Mouse (Mus musculus): ENCODE results near the gene Atp1a4. TPM values are rescaled to one million over a fixed set of nuclear protein-coding genes. Genes with fewer than 3 reads are reported as not detected.

Gene Atp1a4
- polyA plus RNA-seq, 1 experiment from 2014 or later = not detected

- ATAC-seq (ENCODE audit: insufficient number of reproducible peaks, insufficient read depth, low FRiP score, low TSS enrichment, low read depth) = no peak
- Histone ChIP-seq H3K27ac (peak overlapping the region; percentile 68), H3K4me3 (no peak overlapping the region), H3K4me2 (peak overlapping the region; percentile 26), H3K36me3 (peaks cover 35% of the 10 kb centered on the region), H3K9me3 (no peaks in the 10 kb centered on the region), H3K27me3 (no peaks in the 10 kb centered on the region), H3K9ac (0 out of 2 replicates have a peak overlapping the region, but pooled peaks have one; percentile 40), H3K4me1 (peaks cover 71% of the 10 kb centered on the region)
- WGBS = 28% methylated on average over 14 of the region's 14 CpGs
These were observed 56.0 kb downstream of the Atp1a4 start for GRCm38 (mm10) chr1:172201967-172202880.

- ATAC-seq (ENCODE audit: insufficient number of reproducible peaks, insufficient read depth, low FRiP score, low TSS enrichment, low read depth) = no peak
- Histone ChIP-seq H3K27ac (peak overlapping the region; percentile 66), H3K4me2 (no peak overlapping the region), H3K27me3 (no peaks in the 10 kb centered on the region), H3K36me3 (peaks cover 48% of the 10 kb centered on the region), H3K4me1 (peaks cover 59% of the 10 kb centered on the region), H3K4me3 (no peak overlapping the region), H3K9me3 (no peaks in the 10 kb centered on the region), H3K9ac (peak overlapping the region; percentile 32; the same call in 1 of the 2 replicates)
- 29% methylated on average over 7 of the region's 7 CpGs for WGBS
These were observed 57.3 kb downstream of the Atp1a4 start for GRCm38 (mm10) chr1:172200871-172201447.

- H3K4me3 ChIP-seq = no peak overlapping the region
- H3K36me3 ChIP-seq = peaks cover 55% of the 10 kb centered on the region
- 0 out of 2 replicates have a peak overlapping the region, but pooled peaks have one; percentile 48 for H3K27ac ChIP-seq
- no peaks in the 10 kb centered on the region for H3K27me3 ChIP-seq
- no peak overlapping the region for H3K9ac ChIP-seq
- no peak for ATAC-seq (ENCODE audit: insufficient number of reproducible peaks, insufficient read depth, low FRiP score, low TSS enrichment, low read depth)
- no peak overlapping the region for H3K4me2 ChIP-seq
- H3K4me1 ChIP-seq = peaks cover 51% of the 10 kb centered on the region
- H3K9me3 ChIP-seq = no peaks in the 10 kb centered on the region
- 61% methylated on average over 5 of the region's 5 CpGs for WGBS
These were observed 58.1 kb downstream of the Atp1a4 start for GRCm38 (mm10) chr1:172200161-172200560.

- peaks cover 40% of the 10 kb centered on the region for H3K4me1 ChIP-seq
- H3K4me2 ChIP-seq = no peak overlapping the region
- no peak for ATAC-seq (ENCODE audit: insufficient number of reproducible peaks, insufficient read depth, low FRiP score, low TSS enrichment, low read depth)
- H3K9me3 ChIP-seq = no peaks in the 10 kb centered on the region
- no peak overlapping the region for H3K9ac ChIP-seq
- 97% methylated on average over 4 of the region's 4 CpGs for WGBS
- peaks cover 67% of the 10 kb centered on the region for H3K36me3 ChIP-seq
- H3K4me3 ChIP-seq = no peak overlapping the region
- no peak overlapping the region for H3K27ac ChIP-seq
- no peaks in the 10 kb centered on the region for H3K27me3 ChIP-seq
These were observed 59.2 kb downstream of the Atp1a4 start for GRCm38 (mm10) chr1:172198996-172199395.

- no peak overlapping the region for H3K4me3 ChIP-seq
- WGBS = 91% methylated on average over 8 of the region's 8 CpGs
- H3K27me3 ChIP-seq = no peaks in the 10 kb centered on the region
- peaks cover 34% of the 10 kb centered on the region for H3K4me1 ChIP-seq
- H3K36me3 ChIP-seq = peaks cover 72% of the 10 kb centered on the region
- no peaks in the 10 kb centered on the region for H3K9me3 ChIP-seq
- H3K9ac ChIP-seq = no peak overlapping the region
- no peak for ATAC-seq (ENCODE audit: insufficient number of reproducible peaks, insufficient read depth, low FRiP score, low TSS enrichment, low read depth)
- H3K4me2 ChIP-seq = no peak overlapping the region
- H3K27ac ChIP-seq = no peak overlapping the region
These were observed 59.9 kb downstream of the Atp1a4 start for GRCm38 (mm10) chr1:172198316-172198715.

GRCm38 (mm10) chr1:172197851-172198250 is 60.4 kb downstream of the Atp1a4 start:
- Histone ChIP-seq H3K36me3 (peaks cover 72% of the 10 kb centered on the region), H3K27ac (no peak overlapping the region), H3K9ac (no peak overlapping the region), H3K9me3 (no peaks in the 10 kb centered on the region), H3K4me2 (no peak overlapping the region), H3K27me3 (no peaks in the 10 kb centered on the region), H3K4me1 (peaks cover 29% of the 10 kb centered on the region), H3K4me3 (no peak overlapping the region)
- no peak for ATAC-seq (ENCODE audit: insufficient number of reproducible peaks, insufficient read depth, low FRiP score, low TSS enrichment, low read depth)
- 80% methylated on average over 5 of the region's 5 CpGs for WGBS

- H3K36me3 ChIP-seq = peaks cover 79% of the 10 kb centered on the region
- no peaks in the 10 kb centered on the region for H3K9me3 ChIP-seq
- peaks cover 22% of the 10 kb centered on the region for H3K4me1 ChIP-seq
- no peak for ATAC-seq (ENCODE audit: insufficient number of reproducible peaks, insufficient read depth, low FRiP score, low TSS enrichment, low read depth)
- 80% methylated on average over 3 of the region's 3 CpGs for WGBS
- no peaks in the 10 kb centered on the region for H3K27me3 ChIP-seq
- H3K9ac ChIP-seq = no peak overlapping the region
- no peak overlapping the region for H3K4me2 ChIP-seq
- no peak overlapping the region for H3K27ac ChIP-seq
- no peak overlapping the region for H3K4me3 ChIP-seq
These were observed 61.1 kb downstream of the Atp1a4 start for GRCm38 (mm10) chr1:172197146-172197545.

GRCm38 (mm10) chr1:172194435-172194834 is 63.8 kb downstream of the Atp1a4 start:
- no peak for ATAC-seq (ENCODE audit: insufficient number of reproducible peaks, insufficient read depth, low FRiP score, low TSS enrichment, low read depth)
- Histone ChIP-seq H3K9ac (no peak overlapping the region), H3K4me2 (no peak overlapping the region), H3K4me1 (no peaks in the 10 kb centered on the region), H3K36me3 (peaks cover 91% of the 10 kb centered on the region), H3K27ac (no peak overlapping the region), H3K27me3 (no peaks in the 10 kb centered on the region), H3K4me3 (no peak overlapping the region), H3K9me3 (no peaks in the 10 kb centered on the region)
- WGBS = 83% methylated on average over 8 of the region's 8 CpGs

- H3K4me2 ChIP-seq = no peak overlapping the region
- H3K9ac ChIP-seq = no peak overlapping the region
- H3K27ac ChIP-seq = no peak overlapping the region
- no peaks in the 10 kb centered on the region for H3K9me3 ChIP-seq
- H3K4me3 ChIP-seq = no peak overlapping the region
- H3K4me1 ChIP-seq = no peaks in the 10 kb centered on the region
- no peaks in the 10 kb centered on the region for H3K27me3 ChIP-seq
- H3K36me3 ChIP-seq = peaks cover 88% of the 10 kb centered on the region
- no peak for ATAC-seq (ENCODE audit: insufficient number of reproducible peaks, insufficient read depth, low FRiP score, low TSS enrichment, low read depth)
- 96% methylated on average over 3 of the region's 3 CpGs for WGBS
These were observed 66.0 kb downstream of the Atp1a4 start for GRCm38 (mm10) chr1:172192217-172192616.

GRCm38 (mm10) chr1:172191578-172191977 is 66.6 kb downstream of the Atp1a4 start:
- Histone ChIP-seq H3K27me3 (no peaks in the 10 kb centered on the region), H3K9me3 (no peaks in the 10 kb centered on the region), H3K4me3 (no peak overlapping the region), H3K27ac (no peak overlapping the region), H3K4me1 (no peaks in the 10 kb centered on the region), H3K9ac (no peak overlapping the region), H3K36me3 (peaks cover 88% of the 10 kb centered on the region), H3K4me2 (no peak overlapping the region)
- 92% methylated on average over 2 of the region's 2 CpGs for WGBS
- no peak for ATAC-seq (ENCODE audit: insufficient number of reproducible peaks, insufficient read depth, low FRiP score, low TSS enrichment, low read depth)

- peaks cover 80% of the 10 kb centered on the region for H3K36me3 ChIP-seq
- ATAC-seq (ENCODE audit: insufficient number of reproducible peaks, insufficient read depth, low FRiP score, low TSS enrichment, low read depth) = no peak
- H3K4me1 ChIP-seq = no peaks in the 10 kb centered on the region
- no peak overlapping the region for H3K4me2 ChIP-seq
- H3K9me3 ChIP-seq = no peaks in the 10 kb centered on the region
- no peaks in the 10 kb centered on the region for H3K27me3 ChIP-seq
- no peak overlapping the region for H3K27ac ChIP-seq
- H3K4me3 ChIP-seq = no peak overlapping the region
- no peak overlapping the region for H3K9ac ChIP-seq
- 72% methylated on average over 4 of the region's 4 CpGs for WGBS
These were observed 69.3 kb downstream of the Atp1a4 start for GRCm38 (mm10) chr1:172188891-172189290.
